Mouse (Mus musculus): Measurements from ENCODE around the gene Vkorc1l1. TPM values are rescaled to one million over a fixed set of nuclear protein-coding genes. Genes with fewer than 3 reads are reported as not detected.
A peak's percentile ranks its signal among the peaks of the same experiment; 100 is the strongest.

The Vkorc1l1 gene
- total RNA-seq (2012; rRNA removed) (22.9 and 24.2 TPM in 2 replicates), polyA plus RNA-seq (2012; ENCODE audit: insufficient read depth in 1 of 2, insufficient read length in 2 of 2, low read depth in 1 of 2, low replicate concordance in 2 of 2, missing spikeins in 1 of 2) (10 to 100 TPM in 1 of 2 experiments, not detected in 1; 42.4 TPM)

DNA sequence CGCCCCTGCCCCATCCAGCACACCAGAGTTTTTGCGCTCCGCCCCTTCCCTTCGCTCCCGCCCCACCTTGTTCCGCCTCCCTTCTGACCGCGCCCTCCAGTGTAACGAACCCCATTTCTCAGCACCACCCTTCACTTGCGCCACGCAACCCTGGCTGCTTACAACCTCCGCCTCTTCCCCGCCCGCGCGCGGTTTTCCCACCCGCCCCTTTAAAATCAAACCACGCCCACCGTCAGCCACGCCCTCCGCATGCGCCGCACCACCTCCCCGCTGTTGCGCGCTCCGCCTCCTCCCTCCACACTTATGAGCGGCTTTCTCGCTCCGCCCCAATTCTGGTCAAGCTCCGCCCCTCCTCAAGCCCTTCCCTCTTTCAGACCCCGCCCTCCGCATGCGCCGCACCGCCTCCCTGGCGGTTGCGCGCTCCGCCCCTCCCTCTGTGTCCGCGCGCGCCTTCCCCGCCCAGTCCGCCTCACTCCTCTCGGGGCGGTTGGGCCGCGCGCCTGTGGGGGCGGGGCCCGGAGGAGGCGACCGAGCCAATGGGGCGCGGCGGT lies at the start of gene Vkorc1l1:
TSS of gene Vkorc1l1 (plus strand) at position 476 of the 551 bp plus-strand sequence.
- Histone ChIP-seq H3K36me3 (ENCODE audit: control insufficient read depth in 1 of 2, insufficient read depth in 2 of 2, low read length in 2 of 2) (peaks cover 6 to 20% of the 10 kb centered on the region in 2 experiments), H3K79me2 (ENCODE audit: control insufficient read depth, insufficient read depth, low read length, poor library complexity) (peaks cover 25% of the 10 kb centered on the region), H3K27me3 (ENCODE audit: control insufficient read depth in 1 of 2, insufficient read depth in 2 of 2, low read length in 2 of 2) (no peaks in the 10 kb centered on the region), H3K9ac (ENCODE audit: control insufficient read depth, low read depth, low read length, poor library complexity, severe bottlenecking) (peak within 1 kb of the TSS; percentile 71), H3K9me3 (replicated peaks; ENCODE audit: insufficient read depth, low read length) (no peaks in the 10 kb centered on the region), H3K4me3 (ENCODE audit: control insufficient read depth in 1 of 2, insufficient read depth in 1 of 2, low read depth in 2 of 2, low read length in 2 of 2) (peak within 1 kb of the TSS; percentile 71 to 93), H3K4me1 (ENCODE audit: control insufficient read depth in 1 of 2, insufficient read depth in 2 of 2, low read length in 2 of 2) (peaks cover 15% of the 10 kb centered on the region in 2 experiments), H3K27ac (ENCODE audit: control insufficient read depth, low read depth, low read length) (peak within 1 kb of the TSS; percentile 56)
- TF ChIP-seq MAZ (IDR thresholded peaks at IDR 0.05; ENCODE audit: low read depth, low read length) (0 out of 2 replicates have a peak, but pooled peaks have one; percentile 31), E2F4 (IDR thresholded peaks at IDR 0.05; ENCODE audit: borderline replicate concordance, low read depth, low read length) (no peak), HCFC1 (IDR thresholded peaks at IDR 0.05; ENCODE audit: low read depth, low read length) (0 out of 2 replicates have a peak, but pooled peaks have one; percentile 25), ELF1 (IDR thresholded peaks at IDR 0.05; ENCODE audit: low read depth, low read length) (peak; percentile 67; the same call in 1 of the 2 replicates), JUND (IDR thresholded peaks at IDR 0.05; ENCODE audit: low read depth, low read length) (no peak), NRF1 (IDR thresholded peaks at IDR 0.05; ENCODE audit: insufficient read depth, low read depth, low read length, poor library complexity, severe bottlenecking) (peak; percentile 94), TBP (IDR thresholded peaks at IDR 0.05; ENCODE audit: low read depth, low read length) (peak; percentile 78; the same call in 1 of the 2 replicates)
- peak; percentile 99 for DNase-seq (ENCODE audit: low read depth, low spot score)

DNA sequence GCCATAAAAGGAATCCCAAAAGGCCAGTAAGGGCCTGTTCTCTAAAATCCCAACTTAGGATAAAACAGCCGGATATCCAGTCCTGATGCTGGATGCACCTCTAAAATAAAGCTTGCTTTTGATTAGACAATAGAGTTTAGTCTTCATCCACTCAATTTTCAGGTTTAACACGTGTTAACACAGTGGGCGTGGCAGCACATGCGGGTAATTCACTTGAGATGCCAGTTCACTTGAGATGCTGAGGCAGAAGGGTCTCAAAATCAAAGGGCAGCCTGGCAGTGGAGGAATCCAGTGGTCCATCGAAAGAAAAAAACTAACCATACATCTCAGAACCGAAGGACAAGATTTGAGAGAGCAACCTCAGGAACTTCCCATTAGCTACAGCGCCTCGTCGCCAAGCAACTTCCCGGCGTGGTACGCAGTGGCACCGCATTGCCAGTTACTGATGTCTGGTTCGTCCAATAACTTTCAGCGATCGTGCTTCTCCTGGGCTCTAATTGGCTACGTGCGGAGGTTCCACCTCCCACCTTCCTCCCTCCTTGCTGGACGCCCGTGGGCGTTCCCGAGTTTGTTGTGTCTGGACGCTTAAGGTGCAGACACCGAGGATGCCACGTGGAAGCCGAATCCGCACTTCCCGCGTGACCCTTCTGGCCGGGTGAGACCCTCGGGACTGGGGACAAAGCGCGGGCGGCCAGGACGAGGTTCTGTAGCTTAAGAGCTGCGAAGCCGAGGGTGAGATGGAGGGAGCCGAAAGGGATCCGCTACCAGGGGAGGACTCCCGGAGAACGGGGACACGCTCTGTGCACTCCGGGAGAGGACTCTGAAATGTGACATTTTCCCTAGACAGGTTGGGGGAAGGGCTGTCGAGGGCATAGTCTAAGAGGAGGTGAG lies 46.3 kb upstream of the Vkorc1l1 start, which contains the start of gene Zbed5:
TSS of gene Zbed5 (plus strand) at position 526 of the 891 bp plus-strand sequence.
- Histone ChIP-seq H3K9me3 (replicated peaks; ENCODE audit: insufficient read depth, low read length) (no peaks in the 10 kb centered on the region), H3K27me3 (ENCODE audit: control insufficient read depth in 1 of 2, insufficient read depth in 2 of 2, low read length in 2 of 2) (peaks cover 0 to 5% of the 10 kb centered on the region in 2 experiments; a peak in 2 of 4 replicates), H3K79me2 (ENCODE audit: control insufficient read depth, insufficient read depth, low read length, poor library complexity) (no peaks in the 10 kb centered on the region), H3K27ac (ENCODE audit: control insufficient read depth, low read depth, low read length) (no peak within 1 kb of the TSS), H3K9ac (ENCODE audit: control insufficient read depth, low read depth, low read length, poor library complexity, severe bottlenecking) (peak within 1 kb of the TSS; percentile 56), H3K36me3 (ENCODE audit: control insufficient read depth in 1 of 2, insufficient read depth in 2 of 2, low read length in 2 of 2) (peaks cover 0 to 9% of the 10 kb centered on the region in 2 experiments; a peak in 2 of 4 replicates), H3K4me1 (ENCODE audit: control insufficient read depth in 1 of 2, insufficient read depth in 2 of 2, low read length in 2 of 2) (peaks cover 0 to 5% of the 10 kb centered on the region in 2 experiments; a peak in 1 of 4 replicates), H3K4me3 (ENCODE audit: control insufficient read depth in 1 of 2, insufficient read depth in 1 of 2, low read depth in 2 of 2, low read length in 2 of 2) (peak within 1 kb of the TSS; percentile 66 to 90)
- peak; percentile 98 for DNase-seq (ENCODE audit: low read depth, low spot score)
- TF ChIP-seq KAT2A (conservative IDR thresholded peaks at IDR 0.05; ENCODE audit: low read depth, low read length), result no peak
- TF ChIP-seq POLR2A (IDR thresholded peaks at IDR 0.05; ENCODE audit: control insufficient read depth in 1 of 2, insufficient read depth in 1 of 2, low read depth in 1 of 2, low read length in 2 of 2, poor library complexity in 1 of 2), result peak in 1 of 2 experiments; percentile 37; a peak in 1 of 4 replicates
- no peak for TF ChIP-seq ZKSCAN1 (IDR thresholded peaks at IDR 0.05; ENCODE audit: low read depth, low read length)
- peak; percentile 87 for TF ChIP-seq MAX (IDR thresholded peaks at IDR 0.05; ENCODE audit: low read length)
- peak; percentile 72 for TF ChIP-seq CHD2 (IDR thresholded peaks at IDR 0.05; ENCODE audit: low read length)
- peak; percentile 48; the same call in 1 of the 2 replicates for TF ChIP-seq MAZ (IDR thresholded peaks at IDR 0.05; ENCODE audit: low read depth, low read length)
- no peak for TF ChIP-seq MAFK (IDR thresholded peaks at IDR 0.05; ENCODE audit: borderline replicate concordance, low read depth, low read length)
- peak; percentile 100 for TF ChIP-seq SIN3A (IDR thresholded peaks at IDR 0.05; ENCODE audit: low read length)
- TF ChIP-seq NRF1 (IDR thresholded peaks at IDR 0.05; ENCODE audit: insufficient read depth, low read depth, low read length, poor library complexity, severe bottlenecking), result 0 out of 2 replicates have a peak, but pooled peaks have one; percentile 18
- no peak for TF ChIP-seq GATA1 (IDR thresholded peaks at IDR 0.05; ENCODE audit: low read depth, low read length)
- no peak for TF ChIP-seq TAL1 (IDR thresholded peaks at IDR 0.05; ENCODE audit: low read length)
- no peak for TF ChIP-seq SMC3 (IDR thresholded peaks at IDR 0.05; ENCODE audit: low read depth, low read length)
- TF ChIP-seq EP300 (IDR thresholded peaks at IDR 0.05; ENCODE audit: low read depth in 1 of 2, low read length in 2 of 2), result no peak
- TF ChIP-seq HCFC1 (IDR thresholded peaks at IDR 0.05; ENCODE audit: low read depth, low read length), result peak; percentile 63
- 0 out of 2 replicates have a peak, but pooled peaks have one; percentile 21 for TF ChIP-seq NELFE (IDR thresholded peaks at IDR 0.05; ENCODE audit: low read depth, low read length)
- peak; percentile 99 for TF ChIP-seq MXI1 (IDR thresholded peaks at IDR 0.05; ENCODE audit: low read depth, low read length)
- no peak for TF ChIP-seq USF1 (IDR thresholded peaks at IDR 0.05; ENCODE audit: low read depth, low read length)
- peak; percentile 92 for TF ChIP-seq MYC (IDR thresholded peaks at IDR 0.05; ENCODE audit: low read depth, low read length)
- TF ChIP-seq ELF1 (IDR thresholded peaks at IDR 0.05; ENCODE audit: low read depth, low read length), result peak; percentile 64
